Mouse (Mus musculus): ENCODE data around the gene Gm20518. TPM values are rescaled to one million over a fixed set of nuclear protein-coding genes. Genes with fewer than 3 reads are reported as not detected.

The Gm20518 gene
- 1 to 10 TPM in 1 of 2 experiments, under 1 TPM in 1; 0.76 to 1.8 TPM for total RNA-seq (2023)

GRCm38 (mm10) chr16:17891567-17891959 is at the start of gene Gm20518:
TSS of gene Gm20518 (minus strand) at chr16:17891671.

GRCm38 (mm10) chr16:17928087-17928580 is 36.7 kb upstream of the Gm20518 start, which contains the start of gene Slc25a1:
TSS of gene Slc25a1 (minus strand) at chr16:17928219.

GRCm38 (mm10) chr16:17914307-17915249 is 23.1 kb upstream of the Gm20518 start, which contains the start of gene Gsc2:
TSS of gene Gsc2 (minus strand) at chr16:17915059.

GRCm38 (mm10) chr16:17911052-17911595 is 19.7 kb upstream of the Gm20518 start, which contains the start of gene Ess2:
TSS of gene Ess2 (minus strand) at chr16:17911348.

GRCm38 (mm10) chr16:17898462-17898861 is 7.0 kb upstream of the Gm20518 start, which contains the start of the genes Dgcr2 and Tssk2:
TSS of gene Dgcr2 (minus strand) at chr16:17898562.
TSS of gene Tssk2 (plus strand) at chr16:17898637.

GRCm38 (mm10) chr16:17893923-17894322 is 2.5 kb upstream of the Gm20518 start, which contains the start of gene Tssk1:
TSS of gene Tssk1 (plus strand) at chr16:17894223.

GRCm38 (mm10) chr16:17838051-17838450 is 53.4 kb downstream of the Gm20518 start, which contains the start of gene Car15:
TSS of gene Car15 (minus strand) at chr16:17838364.

GRCm38 (mm10) chr16:17832821-17833220 is 58.6 kb downstream of the Gm20518 start, which contains the start of gene B830017H08Rik:
TSS of gene B830017H08Rik (plus strand) at chr16:17833121.

GRCm38 (mm10) chr16:17796971-17797811 is 94.3 kb downstream of the Gm20518 start, which contains the start of gene Scarf2:
TSS of gene Scarf2 (plus strand) at chr16:17797282.

Other genes starting within 250 kb of the Gm20518 start
- 1 to 10 TPM in 1 of 2 experiments, not detected in 1; 1.9 TPM for gene Ccdc74a, start 245.2 kb downstream of the Gm20518 start, total RNA-seq (2023)
- gene Med15, start 158.8 kb downstream of the Gm20518 start, total RNA-seq (2023): 100 to 1,000 TPM; 149 to 152 TPM
- 10 to 100 TPM; 15.8 to 18.6 TPM for gene Klhl22, start 132.1 kb downstream of the Gm20518 start, total RNA-seq (2023)
- under 1 TPM; 0.71 to 0.76 TPM for gene Scarf2, start 94.4 kb downstream of the Gm20518 start, total RNA-seq (2023)
- not detected for gene B830017H08Rik, start 58.5 kb downstream of the Gm20518 start, total RNA-seq (2023)
- gene Car15, start 53.3 kb downstream of the Gm20518 start, total RNA-seq (2023): 10 to 100 TPM in 1 of 2 experiments, 1 to 10 TPM in 1; 7.4 to 11.1 TPM
- not detected for gene Tssk1, start 2.6 kb upstream of the Gm20518 start, total RNA-seq (2023)
- gene Dgcr2, start 6.9 kb upstream of the Gm20518 start, total RNA-seq (2023): 10 to 100 TPM; 58.6 to 59.6 TPM
- not detected for gene Tssk2, start 7.0 kb upstream of the Gm20518 start, total RNA-seq (2023)
- gene Ess2, start 19.7 kb upstream of the Gm20518 start, total RNA-seq (2023): 10 to 100 TPM; 33.2 to 37.0 TPM
- gene Gsc2, start 23.4 kb upstream of the Gm20518 start, total RNA-seq (2023): not detected
- gene Slc25a1, start 36.5 kb upstream of the Gm20518 start, total RNA-seq (2023): 10 to 100 TPM; 29.4 to 33.2 TPM
- gene Vpreb2, start 88.8 kb upstream of the Gm20518 start, total RNA-seq (2023): not detected
- gene Dgcr6, start 161.2 kb upstream of the Gm20518 start, total RNA-seq (2023): 1 to 10 TPM; 3.8 to 8.2 TPM
- 1 to 10 TPM; 2.1 to 2.9 TPM for gene Prodh, start 198.5 kb upstream of the Gm20518 start, total RNA-seq (2023)
- not detected for gene Rtn4r, start 236.0 kb upstream of the Gm20518 start, total RNA-seq (2023)